Comparison of ENCODE assay signal across 8 mouse cellular contexts in the genomic region with DNA sequence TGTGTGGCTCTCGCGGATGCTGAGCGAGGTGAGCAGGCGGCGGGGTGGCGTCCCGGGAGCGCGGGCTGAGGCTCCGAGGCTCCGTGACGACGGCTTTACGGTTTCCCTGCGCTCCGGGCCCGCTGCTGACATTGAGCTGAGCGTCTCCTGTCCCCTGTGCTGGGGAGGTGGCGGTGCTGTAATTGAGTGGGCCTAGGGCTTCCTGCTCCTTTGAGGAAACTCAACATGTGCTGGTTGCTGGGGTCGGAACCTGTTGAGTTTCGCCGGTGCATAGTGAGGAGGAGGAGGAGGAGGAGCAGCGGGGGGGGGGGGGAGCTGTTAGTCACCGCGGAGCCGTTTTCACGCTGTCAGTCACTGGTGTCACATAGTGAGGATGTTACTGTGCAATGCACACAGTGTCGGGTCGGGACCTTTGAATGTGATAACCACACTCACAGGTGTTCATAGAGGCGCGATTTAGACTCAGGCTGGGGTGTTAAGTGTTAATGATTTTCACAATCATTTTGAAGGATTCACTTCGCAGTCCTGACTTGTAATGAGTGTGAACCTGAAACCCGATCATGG. TPM values are rescaled to one million over a fixed set of nuclear protein-coding genes. Genes with fewer than 3 reads are reported as not detected.
DNase-seq lines count a peak whose midpoint lies in the region; ATAC-seq and TF ChIP-seq lines count a peak whose summit lies in the region.

No protein-coding gene starts in this region.

- H3K27me3 ChIP-seq in kidney, adult 2 months (replicated peaks; ENCODE audit: control insufficient read depth, insufficient read depth, low read length): no peaks in the 10 kb centered on the region
- H3K27me3 ChIP-seq in hindbrain, embryonic 13.5 days: no peaks in the 10 kb centered on the region
- H3K27me3 ChIP-seq in midbrain, embryonic 13.5 days: peaks cover 4% of the 10 kb centered on the region; the same call in 1 of the 2 replicates

- TF ChIP-seq POLR2A in kidney, adult 2 months (IDR thresholded peaks at IDR 0.05; ENCODE audit: low read depth, low read length): no peak
- TF ChIP-seq POLR2A in bone marrow, adult 2 months (IDR thresholded peaks at IDR 0.05; ENCODE audit: borderline replicate concordance, control insufficient read depth, low read depth, low read length): 0 out of 2 replicates have a peak, but pooled peaks have one; percentile 1

- peak overlapping the region; percentile 96 for H3K4me3 ChIP-seq in kidney, adult 2 months (ENCODE audit: insufficient read depth, low read depth, low read length)
- H3K4me3 ChIP-seq in bone marrow, adult 2 months (replicated peaks; ENCODE audit: control insufficient read depth, low read depth, low read length): peak overlapping the region; percentile 83
- H3K4me3 ChIP-seq in hindbrain, embryonic 13.5 days: peak overlapping the region; percentile 98
- H3K4me3 ChIP-seq in midbrain, embryonic 13.5 days (replicated peaks): peak overlapping the region; percentile 97

- ATAC-seq in hindbrain, embryonic 13.5 days (ENCODE audit: low FRiP score): peak; percentile 79
- peak; percentile 85 for ATAC-seq in midbrain, embryonic 13.5 days

- peak overlapping the region; percentile 85 for H3K4me2 ChIP-seq in hindbrain, embryonic 13.5 days
- H3K4me2 ChIP-seq in midbrain, embryonic 13.5 days (replicated peaks): peak overlapping the region; percentile 89

- H3K36me3 ChIP-seq in kidney, adult 2 months (ENCODE audit: control insufficient read depth, insufficient read depth, low read length): no peaks in the 10 kb centered on the region
- peaks cover 35% of the 10 kb centered on the region for H3K36me3 ChIP-seq in hindbrain, embryonic 13.5 days
- peaks cover 40% of the 10 kb centered on the region for H3K36me3 ChIP-seq in midbrain, embryonic 13.5 days

- no peaks in the 10 kb centered on the region for H3K9me3 ChIP-seq in hindbrain, embryonic 13.5 days
- no peaks in the 10 kb centered on the region for H3K9me3 ChIP-seq in midbrain, embryonic 13.5 days

- H3K9ac ChIP-seq in hindbrain, embryonic 13.5 days: peak overlapping the region; percentile 88
- H3K9ac ChIP-seq in midbrain, embryonic 13.5 days (replicated peaks): peak overlapping the region; percentile 85

- H3K4me1 ChIP-seq in kidney, adult 2 months (ENCODE audit: control insufficient read depth, insufficient read depth, low read length): peaks cover 3% of the 10 kb centered on the region; the same call in 1 of the 2 replicates
- peaks cover 1% of the 10 kb centered on the region; the same call in 1 of the 2 replicates for H3K4me1 ChIP-seq in bone marrow, adult 2 months (ENCODE audit: control insufficient read depth, insufficient read depth, low read length)
- H3K4me1 ChIP-seq in hindbrain, embryonic 13.5 days (replicated peaks): peaks cover 26% of the 10 kb centered on the region
- peaks cover 26% of the 10 kb centered on the region for H3K4me1 ChIP-seq in midbrain, embryonic 13.5 days (replicated peaks)

- under 1% methylated on average over 33 of the region's 33 CpGs for whole genome bisulfite sequencing in kidney, adult 2 months
- WGBS in bone marrow, adult 2 months: 1% methylated on average over 33 of the region's 33 CpGs
- 3% methylated on average over 32 of the region's 33 CpGs for WGBS in hindbrain, embryonic 13.5 days
- 2% methylated on average over 32 of the region's 33 CpGs for WGBS in midbrain, embryonic 13.5 days

- no peak for TF ChIP-seq CTCF in kidney, adult 2 months (conservative IDR thresholded peaks at IDR 0.05; ENCODE audit: insufficient read depth, insufficient read length, low read depth, low read length)
- no peak for TF ChIP-seq CTCF in bone marrow, adult 2 months (IDR thresholded peaks at IDR 0.05; ENCODE audit: control insufficient read depth, insufficient read depth, low read length)

- no peak overlapping the region for H3K27ac ChIP-seq in kidney, adult 2 months (ENCODE audit: insufficient read depth, low read depth, low read length)
- peak overlapping the region; percentile 87 for H3K27ac ChIP-seq in bone marrow, adult 2 months (ENCODE audit: control insufficient read depth, insufficient read depth, low read depth, low read length, poor library complexity)
- peak overlapping the region; percentile 88; the same call in 1 of the 2 replicates for H3K27ac ChIP-seq in hindbrain, embryonic 13.5 days
- H3K27ac ChIP-seq in midbrain, embryonic 13.5 days: 0 out of 2 replicates have a peak overlapping the region, but pooled peaks have one; percentile 15

- DNase-seq in kidney, adult 2 months: no peak
- DNase-seq in kidney, postnatal 14 days: no peak
- no peak for DNase-seq in urinary bladder, postnatal 14 days (ENCODE audit: low spot score)
- DNase-seq in kidney, adult 8-10 months: no peak
- no peak for DNase-seq in testis, postnatal 14 days (ENCODE audit: low spot score)

RNA-seq across cellular contexts. Expression of gene Tfip11, which starts 0.4 kb away (rescaled TPM):
- polyA plus RNA-seq in kidney, adult 2 months (2012; rRNA removed): 26.7 and 29.1 TPM in 2 replicates
- polyA plus RNA-seq in bone marrow, adult 2 months (2011; ENCODE audit: insufficient read depth, insufficient read length, low replicate concordance, missing spikeins): 10.2 and 20.3 TPM in 2 replicates
- polyA plus RNA-seq in hindbrain, embryonic 13.5 days (2015; fragmentation: Nextera tagmentation; extraction: Ambion mirVana): 32.2 and 33.7 TPM in 2 replicates
- polyA plus RNA-seq in midbrain, embryonic 13.5 days (2015; fragmentation: Nextera tagmentation; extraction: Ambion mirVana): 35.9 and 36.3 TPM in 2 replicates

RNA-seq across cellular contexts. Expression of gene Srrd, which starts 16.3 kb away (rescaled TPM):
- 31.2 and 39.3 TPM in 2 replicates for polyA plus RNA-seq in kidney, adult 2 months (2012; rRNA removed)
- 8.0 and 14.1 TPM in 2 replicates for polyA plus RNA-seq in bone marrow, adult 2 months (2011; ENCODE audit: insufficient read depth, insufficient read length, low replicate concordance, missing spikeins)
- polyA plus RNA-seq in hindbrain, embryonic 13.5 days (2015; fragmentation: Nextera tagmentation; extraction: Ambion mirVana): 53.6 and 60.2 TPM in 2 replicates
- 50.6 and 53.8 TPM in 2 replicates for polyA plus RNA-seq in midbrain, embryonic 13.5 days (2015; fragmentation: Nextera tagmentation; extraction: Ambion mirVana)

RNA-seq across cellular contexts. Expression of gene Hps4, which starts 16.4 kb away (rescaled TPM):
- polyA plus RNA-seq in kidney, adult 2 months (2012; rRNA removed): 43.5 and 54.3 TPM in 2 replicates
- polyA plus RNA-seq in bone marrow, adult 2 months (2011; ENCODE audit: insufficient read depth, insufficient read length, low replicate concordance, missing spikeins): 18.8 and 42.4 TPM in 2 replicates
- polyA plus RNA-seq in hindbrain, embryonic 13.5 days (2015; fragmentation: Nextera tagmentation; extraction: Ambion mirVana): 40.3 and 43.2 TPM in 2 replicates
- 42.6 and 43.5 TPM in 2 replicates for polyA plus RNA-seq in midbrain, embryonic 13.5 days (2015; fragmentation: Nextera tagmentation; extraction: Ambion mirVana)

RNA-seq across cellular contexts. Expression of gene Gm6583, which starts 29.3 kb away (rescaled TPM):
- polyA plus RNA-seq in kidney, adult 2 months (2012; rRNA removed): not detected in 2 replicates
- not detected in 2 replicates for polyA plus RNA-seq in bone marrow, adult 2 months (2011; ENCODE audit: insufficient read depth, insufficient read length, low replicate concordance, missing spikeins)
- polyA plus RNA-seq in hindbrain, embryonic 13.5 days (2015; fragmentation: Nextera tagmentation; extraction: Ambion mirVana): 0.17 and 0.34 TPM in 2 replicates
- polyA plus RNA-seq in midbrain, embryonic 13.5 days (2015; fragmentation: Nextera tagmentation; extraction: Ambion mirVana): 0.14 and 0.17 TPM in 2 replicates

RNA-seq across cellular contexts. Expression of gene Tpst2, which starts 50.0 kb away (rescaled TPM):
- 37.6 and 42.0 TPM in 2 replicates for polyA plus RNA-seq in kidney, adult 2 months (2012; rRNA removed)
- 27.4 and 43.3 TPM in 2 replicates for polyA plus RNA-seq in bone marrow, adult 2 months (2011; ENCODE audit: insufficient read depth, insufficient read length, low replicate concordance, missing spikeins)
- polyA plus RNA-seq in hindbrain, embryonic 13.5 days (2015; fragmentation: Nextera tagmentation; extraction: Ambion mirVana): 26.9 and 30.0 TPM in 2 replicates
- polyA plus RNA-seq in midbrain, embryonic 13.5 days (2015; fragmentation: Nextera tagmentation; extraction: Ambion mirVana): 24.4 and 25.4 TPM in 2 replicates
